Mouse (Mus musculus): Measurements from ENCODE around the gene Gm17728. TPM values are rescaled to one million over a fixed set of nuclear protein-coding genes. Genes with fewer than 3 reads are reported as not detected.

The Gm17728 gene
- not detected for total RNA-seq (2023)

DNA sequence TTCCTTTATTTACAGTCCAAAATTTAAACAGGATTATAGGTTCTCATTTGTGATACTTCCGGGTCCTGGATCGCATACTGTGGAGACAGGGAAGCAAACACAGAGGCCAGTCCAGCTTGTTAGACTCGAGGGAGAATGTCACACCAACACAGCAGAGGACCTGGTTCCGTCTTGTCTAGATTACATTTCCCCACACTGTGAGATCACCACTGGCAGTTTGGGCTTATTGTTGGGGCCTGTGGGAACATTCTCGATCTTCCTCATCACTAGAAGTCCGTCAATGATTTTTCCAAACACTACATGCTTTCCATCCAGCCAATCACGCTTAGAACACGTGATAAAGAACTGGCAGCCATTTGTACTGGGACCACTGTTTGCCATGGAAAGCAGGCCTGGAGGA, at the start of gene Gm17728:
Gm17728 (plus strand) TSS at position 301 of the 400 bp plus-strand sequence.

Other genes with a start within 250 kb of the Gm17728 start
- gene Pabpc6, start 247.7 kb downstream of the Gm17728 start, total RNA-seq (2023) = not detected